20 mouse cellular contexts compared by ENCODE assay signal in genomic region chr6:39263615-39264014, GRCm38 (mm10). TPM values are rescaled to one million over a fixed set of nuclear protein-coding genes. Genes with fewer than 3 reads are reported as not detected.
DNase-seq lines count a peak whose midpoint lies in the region; ATAC-seq lines count a peak whose summit lies in the region.
"Had no signal": no experiment of that assay in that cellular context is flagged by ENCODE, and none has a peak within 500 bp of the region (broad histone marks: within the 10 kb centered on the region; RNA-seq: fewer than 3 reads in every experiment).

No protein-coding gene starts in this region.

- H3K4me3 ChIP-seq in heart, embryonic 10.5 days: no peak overlapping the region
- no peak overlapping the region for H3K4me3 ChIP-seq in hindbrain, embryonic 13.5 days
- H3K4me3 ChIP-seq: embryonic facial prominence, embryonic 12.5 days; lung, embryonic 15.5 days; stomach, embryonic 15.5 days had no signal

- WGBS in heart, embryonic 10.5 days: 74% methylated on average over 8 of the region's 8 CpGs
- 68% methylated on average over 8 of the region's 8 CpGs for WGBS in hindbrain, embryonic 13.5 days

- no peak overlapping the region for H3K27ac ChIP-seq in heart, embryonic 10.5 days
- no peak overlapping the region for H3K27ac ChIP-seq in hindbrain, embryonic 13.5 days
- H3K27ac ChIP-seq: embryonic facial prominence, embryonic 12.5 days; lung, embryonic 15.5 days had no signal

- no peak overlapping the region for H3K4me2 ChIP-seq in hindbrain, embryonic 13.5 days
- H3K4me2 ChIP-seq: embryonic facial prominence, embryonic 12.5 days; liver, embryonic 11.5 days; lung, embryonic 15.5 days; stomach, embryonic 15.5 days had no signal

- no peak overlapping the region for H3K9ac ChIP-seq in hindbrain, embryonic 13.5 days
- H3K9ac ChIP-seq: embryonic facial prominence, embryonic 12.5 days; forebrain, postnatal 0 days; lung, embryonic 15.5 days; stomach, embryonic 15.5 days had no signal

- 0 out of 2 replicates have a peak, but pooled peaks cover 4% of the 10 kb centered on the region for H3K27me3 ChIP-seq in heart, embryonic 10.5 days (ENCODE audit: insufficient read depth, poor library complexity, severe bottlenecking)
- peaks cover 8% of the 10 kb centered on the region for H3K27me3 ChIP-seq in hindbrain, embryonic 13.5 days
- H3K27me3 ChIP-seq: lung, embryonic 15.5 days; stomach, embryonic 15.5 days had no signal

- no peaks in the 10 kb centered on the region for H3K36me3 ChIP-seq in heart, embryonic 10.5 days
- H3K36me3 ChIP-seq in hindbrain, embryonic 13.5 days: no peaks in the 10 kb centered on the region
- H3K36me3 ChIP-seq: embryonic facial prominence, embryonic 12.5 days; lung, embryonic 15.5 days; stomach, embryonic 15.5 days had no signal

- no peaks in the 10 kb centered on the region for H3K9me3 ChIP-seq in heart, embryonic 10.5 days
- no peaks in the 10 kb centered on the region for H3K9me3 ChIP-seq in hindbrain, embryonic 13.5 days
- H3K9me3 ChIP-seq: embryonic facial prominence, embryonic 12.5 days; lung, embryonic 15.5 days; stomach, embryonic 15.5 days had no signal

- no peak for ATAC-seq in hindbrain, embryonic 13.5 days (ENCODE audit: low FRiP score)
- ATAC-seq: forebrain, postnatal 0 days; inflammation-experienced regulatory T-cells, adult 6 months had no signal

- DNase-seq in heart, adult 11 months: peak; percentile 97
- no peak for DNase-seq in heart, embryonic 10.5 days (ENCODE audit: low spot score)
- DNase-seq in NIH3T3 (ENCODE audit: low read depth): peak; percentile 42
- DNase-seq in gastrocnemius, postnatal 25 days: peak; percentile 53
- DNase-seq in lung, postnatal 10 days: peak; percentile 41
- no peak for DNase-seq in spleen, postnatal 10 days (ENCODE audit: low spot score in 2 of 2)
- no peak for DNase-seq in embryo, embryonic 11 days
- DNase-seq: adrenal gland, postnatal 10 days; cerebellum, adult 2 months; forebrain, postnatal 0 days; kidney, adult 9 months; kidney, postnatal 36 days; layer of hippocampus, postnatal 36 days; spleen, adult 18-20 months had no signal

- peaks cover 11% of the 10 kb centered on the region for H3K4me1 ChIP-seq in heart, embryonic 10.5 days
- no peaks in the 10 kb centered on the region for H3K4me1 ChIP-seq in hindbrain, embryonic 13.5 days (replicated peaks)

RNA-seq across cellular contexts. Expression of gene Kdm7a, which starts 57.0 kb away (rescaled TPM):
- polyA plus RNA-seq in heart, embryonic 10.5 days (2016; fragmentation: Nextera tagmentation; extraction: Ambion mirVana): 4.9 and 5.7 TPM in 2 replicates
- 10 to 100 TPM; 18.6 to 19.2 TPM for total RNA-seq in gastrocnemius, postnatal 25 days (2021)
- polyA plus RNA-seq in hindbrain, embryonic 13.5 days (2015; fragmentation: Nextera tagmentation; extraction: Ambion mirVana): 9.2 and 9.3 TPM in 2 replicates

Comparison
In these comparisons a context has a peak if more than half of its experiments do, and no peak if none do; other contexts are left out.
1. DNase-seq: peak in heart, adult 11 months (single experiment), NIH3T3 (single experiment), gastrocnemius, postnatal 25 days (single experiment) and lung, postnatal 10 days (single experiment); none in heart, embryonic 10.5 days (single experiment), spleen, postnatal 10 days (0 of 2) and embryo, embryonic 11 days (single experiment).